Mouse (Mus musculus) spleen, embryonic (tissue): ENCODE measurements at regions not wholly inside any gene's neighbourhood (a gene's known extent, or its start where the extent isn't known, plus 50 kb on each side); places are given as distances from the start of the nearest gene placed in this dataset.

ENCODE experiments used
- CTCF ChIA-PET: fragments of 350-600 bp; sonication (Branson Sonifier 250); formaldehyde crosslinking; loops from one replicate; lab custom pipeline; 2022; lab: Charles Lee

- CTCF ChIA-PET = no interaction called here
Measured at GRCm38 (mm10) chr13:84565644-84566532, 343.8 kb downstream of the Tmem161b start.

- CTCF ChIA-PET = no interaction called here
Measured at GRCm38 (mm10) chr13:84566533-84566832, 344.4 kb downstream of the Tmem161b start.

GRCm38 (mm10) chr13:84569371-84569770 is 347.3 kb downstream of the Tmem161b start:
- CTCF ChIA-PET = no interaction called here

GRCm38 (mm10) chr13:84570206-84570605 is 348.1 kb downstream of the Tmem161b start:
- CTCF ChIA-PET = no interaction called here

GRCm38 (mm10) chr13:84570984-84571844 is 349.1 kb downstream of the Tmem161b start:
- CTCF ChIA-PET = no interaction called here

- CTCF ChIA-PET = no interaction called here
Measured at GRCm38 (mm10) chr13:84571845-84572193, 349.7 kb downstream of the Tmem161b start.

- CTCF ChIA-PET = no interaction called here
Measured at GRCm38 (mm10) chr13:84572231-84572630, 350.1 kb downstream of the Tmem161b start.

GRCm38 (mm10) chr13:84596585-84597142 is 374.6 kb downstream of the Tmem161b start:
- CTCF ChIA-PET = no interaction called here

GRCm38 (mm10) chr13:84602612-84603011 is 380.5 kb downstream of the Tmem161b start:
- CTCF ChIA-PET = no interaction called here

GRCm38 (mm10) chr13:84612497-84612896 is 390.4 kb downstream of the Tmem161b start:
- CTCF ChIA-PET = no interaction called here

- CTCF ChIA-PET = no interaction called here
Measured at GRCm38 (mm10) chr13:84613004-84613403, 390.9 kb downstream of the Tmem161b start.

- CTCF ChIA-PET = no interaction called here
Measured at GRCm38 (mm10) chr13:84624691-84625090, 402.6 kb downstream of the Tmem161b start.

GRCm38 (mm10) chr13:84625527-84625926 is 403.4 kb downstream of the Tmem161b start:
- CTCF ChIA-PET = no interaction called here

GRCm38 (mm10) chr13:84625927-84626326 is 403.8 kb downstream of the Tmem161b start:
- CTCF ChIA-PET = no interaction called here

GRCm38 (mm10) chr13:84626397-84626796 is 404.3 kb downstream of the Tmem161b start:
- CTCF ChIA-PET = no interaction called here

GRCm38 (mm10) chr13:84630686-84631085 is 408.6 kb downstream of the Tmem161b start:
- CTCF ChIA-PET = no interaction called here

- CTCF ChIA-PET = no interaction called here
Measured at GRCm38 (mm10) chr13:84632493-84632892, 410.4 kb downstream of the Tmem161b start.

- CTCF ChIA-PET = no interaction called here
Measured at GRCm38 (mm10) chr13:84636831-84637230, 414.7 kb downstream of the Tmem161b start.

GRCm38 (mm10) chr13:84637606-84638005 is 415.5 kb downstream of the Tmem161b start:
- CTCF ChIA-PET = no interaction called here

GRCm38 (mm10) chr13:84638401-84638934 is 416.4 kb downstream of the Tmem161b start:
- CTCF ChIA-PET = no interaction called here

- CTCF ChIA-PET = no interaction called here
Measured at GRCm38 (mm10) chr13:84639087-84640022, 417.3 kb downstream of the Tmem161b start.
